Mouse (Mus musculus): ENCODE data around the gene Dpf1.
A peak's percentile ranks its signal among the peaks of the same experiment; 100 is the strongest.

The Dpf1 gene

GRCm38 (mm10) chr7:29288942-29289638 lies 14.7 kb upstream of the Dpf1 start, which contains the start of gene Ppp1r14a:
TSS of gene Ppp1r14a (plus strand) at chr7:29289308.
- peak; percentile 83 for DNase-seq

- DNase-seq: no peak
These were observed 13.9 kb upstream of the Dpf1 start for GRCm38 (mm10) chr7:29289856-29290255.

- no peak for DNase-seq
These were observed 12.9 kb upstream of the Dpf1 start for GRCm38 (mm10) chr7:29290691-29291485.

- peak; percentile 74 for DNase-seq
These were observed 11.9 kb upstream of the Dpf1 start for GRCm38 (mm10) chr7:29291616-29292457.

- peak; percentile 62 for DNase-seq
These were observed 11.2 kb upstream of the Dpf1 start for GRCm38 (mm10) chr7:29292458-29293098.

- peak; percentile 56 for DNase-seq
These were observed 10.4 kb upstream of the Dpf1 start for GRCm38 (mm10) chr7:29293131-29294065.

- no peak for DNase-seq
These were observed 9.5 kb upstream of the Dpf1 start for GRCm38 (mm10) chr7:29294111-29294761.

- DNase-seq: no peak
These were observed 7.7 kb upstream of the Dpf1 start for GRCm38 (mm10) chr7:29295861-29296647.

GRCm38 (mm10) chr7:29296998-29297397 lies 6.8 kb upstream of the Dpf1 start:
- peak; percentile 86 for DNase-seq

GRCm38 (mm10) chr7:29301127-29301566 lies 2.6 kb upstream of the Dpf1 start:
- peak; percentile 89 for DNase-seq

GRCm38 (mm10) chr7:29302641-29303040 lies 1.1 kb upstream of the Dpf1 start:
- DNase-seq: no peak

GRCm38 (mm10) chr7:29304463-29305262 lies 912 bp downstream of the Dpf1 start:
- peak; percentile 80 for DNase-seq

GRCm38 (mm10) chr7:29305263-29305988 lies 1.7 kb downstream of the Dpf1 start:
- DNase-seq: no peak

GRCm38 (mm10) chr7:29306108-29306507 lies 2.4 kb downstream of the Dpf1 start:
- no peak for DNase-seq

GRCm38 (mm10) chr7:29306619-29307018 lies 2.9 kb downstream of the Dpf1 start:
- peak; percentile 89 for DNase-seq

GRCm38 (mm10) chr7:29307350-29308104 lies 3.8 kb downstream of the Dpf1 start:
- DNase-seq: peak; percentile 95

GRCm38 (mm10) chr7:29309221-29309721 lies 5.5 kb downstream of the Dpf1 start:
- peak; percentile 58 for DNase-seq

Data from embryo, embryonic 11 days (tissue).